Mouse (Mus musculus): Measurements from ENCODE around the gene Wasf3.
"Not testable (repeated sequence)": the region's sequence is repeated elsewhere in the genome, so short reads cannot be mapped to it uniquely, and the experiment has no call there.

Gene Wasf3

GRCm38 (mm10) chr5:146451592-146452254 is 66.9 kb downstream of the Wasf3 start:
- no peak for DNase-seq

DNA sequence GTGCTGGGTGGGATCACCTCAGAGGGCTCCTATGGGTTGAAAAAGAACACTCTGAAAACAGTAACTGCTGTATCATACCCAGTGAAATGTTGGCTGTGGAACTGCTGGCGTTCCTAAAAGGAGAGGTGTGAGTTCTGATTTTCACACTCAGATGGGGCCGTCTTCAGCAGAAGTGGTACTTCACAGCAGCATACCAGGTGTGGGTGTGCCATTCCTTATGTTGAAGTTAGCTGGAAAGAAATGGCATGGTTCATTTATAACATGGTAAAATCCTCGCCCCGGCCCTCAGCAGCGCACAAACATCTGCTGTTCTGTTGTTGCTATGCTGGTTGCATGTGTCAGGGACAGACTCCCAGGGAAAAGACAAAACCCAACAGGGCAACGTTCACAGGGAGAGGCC is 68.8 kb downstream of the Wasf3 start:
- no peak for DNase-seq

DNA sequence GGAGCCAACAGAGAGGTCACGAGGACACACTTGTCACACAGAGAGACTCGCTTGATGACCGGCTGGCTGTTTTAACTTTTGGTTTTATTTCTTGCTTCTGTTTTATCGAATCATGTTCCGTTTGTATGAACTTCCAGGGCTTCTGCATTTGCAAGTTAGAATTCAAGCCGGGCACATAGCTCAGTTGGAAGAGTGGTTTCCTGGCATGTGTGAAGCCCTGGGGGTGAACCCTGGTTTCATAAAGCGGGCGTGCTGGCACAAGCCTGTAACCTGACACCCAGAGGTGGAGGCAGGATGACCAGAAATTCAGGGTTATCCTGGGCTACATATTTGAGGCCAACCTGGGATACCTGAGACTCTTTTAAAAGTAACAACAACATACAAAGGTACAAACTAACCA is 76.8 kb downstream of the Wasf3 start:
- DNase-seq: no peak

DNA sequence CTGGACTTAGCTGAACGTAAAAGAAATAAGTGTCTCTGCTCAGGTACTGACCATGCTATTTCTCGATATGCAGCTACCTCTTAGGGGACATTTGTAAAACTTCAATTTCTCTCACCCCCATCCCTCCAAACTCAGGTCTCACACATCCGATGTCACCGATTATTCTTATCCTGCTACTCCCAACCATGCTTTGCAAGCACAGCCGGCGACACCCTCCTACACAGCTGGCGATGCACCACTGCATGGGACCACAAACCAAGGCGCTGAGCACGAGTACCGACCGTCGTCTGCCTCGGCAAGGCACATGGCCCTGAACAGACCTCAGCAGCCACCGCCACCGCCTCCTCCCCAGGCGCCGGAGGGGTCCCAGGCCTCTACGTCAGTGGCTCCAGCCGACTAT is 81.9 kb downstream of the Wasf3 start:
- DNase-seq: no peak

GRCm38 (mm10) chr5:146468311-146468710 is 83.5 kb downstream of the Wasf3 start:
- DNase-seq: no peak

DNA sequence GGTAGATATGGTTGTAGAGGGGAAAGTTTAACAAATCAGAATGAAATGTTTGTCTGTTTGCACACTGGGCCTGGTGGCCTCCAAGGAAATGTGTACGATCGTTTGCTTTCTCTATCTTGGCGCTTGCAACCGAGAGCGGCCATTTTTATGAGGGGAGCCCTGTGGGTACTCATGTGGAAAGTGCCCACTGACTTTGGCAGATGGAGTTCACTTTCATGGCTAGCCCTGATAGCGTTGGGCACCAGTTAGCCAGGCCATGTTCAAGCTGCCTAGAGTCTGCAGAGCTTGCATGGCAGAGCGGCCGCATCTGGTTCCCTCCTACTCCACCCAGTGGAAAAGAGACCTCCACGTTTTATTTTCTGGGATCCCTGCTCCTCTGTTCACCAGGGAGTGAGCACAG is 86.0 kb downstream of the Wasf3 start:
- DNase-seq: no peak

DNA sequence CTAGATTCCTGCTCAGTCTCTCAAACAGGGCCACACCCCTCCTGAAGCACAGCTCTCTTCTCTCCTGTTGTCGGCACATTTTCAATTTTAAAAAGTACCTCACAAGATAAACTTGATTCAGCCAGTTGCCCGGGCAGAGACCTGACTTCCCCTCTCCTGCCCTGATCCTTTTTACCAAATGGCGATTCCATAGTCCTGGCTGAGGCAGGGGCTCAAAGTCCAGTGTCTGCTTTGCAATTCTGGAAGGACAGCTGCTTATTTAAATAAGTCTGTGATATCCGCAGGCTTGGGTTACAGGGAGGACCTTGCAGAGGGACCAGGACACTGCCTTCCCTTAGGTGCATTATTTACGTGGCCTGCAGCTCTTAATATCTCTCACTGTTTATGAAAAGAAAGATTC is 86.5 kb downstream of the Wasf3 start:
- no peak for DNase-seq

DNA sequence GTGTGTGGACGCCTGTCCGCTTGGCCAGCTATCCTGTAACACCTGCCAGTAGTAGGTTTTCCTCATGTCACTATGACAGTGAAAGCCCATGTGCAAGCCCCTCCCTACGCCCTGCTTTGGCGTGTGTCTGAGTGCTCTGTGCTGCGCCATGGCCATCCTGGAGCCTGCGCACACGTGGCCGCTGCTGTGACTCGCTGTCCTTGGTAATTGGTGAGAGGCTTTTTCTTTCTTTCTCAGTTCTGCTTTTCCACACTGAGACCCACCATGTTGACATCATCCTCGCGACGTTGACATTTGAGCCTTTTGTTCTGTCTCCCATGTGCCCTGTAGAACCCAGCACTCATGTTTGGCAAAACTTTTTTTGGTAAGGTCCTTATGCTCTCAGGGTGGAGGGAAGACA is 87.0 kb downstream of the Wasf3 start:
- DNase-seq: no peak

GRCm38 (mm10) chr5:146479564-146479963 is 94.8 kb downstream of the Wasf3 start:
- DNase-seq: peak; percentile 42

- not testable (repeated sequence) for DNase-seq
These were observed 96.9 kb downstream of the Wasf3 start, which contains the start of gene Gm6408 for GRCm38 (mm10) chr5:146481665-146482064. Gene Gm6408, plus strand, starts transcription at chr5:146481965.

DNA sequence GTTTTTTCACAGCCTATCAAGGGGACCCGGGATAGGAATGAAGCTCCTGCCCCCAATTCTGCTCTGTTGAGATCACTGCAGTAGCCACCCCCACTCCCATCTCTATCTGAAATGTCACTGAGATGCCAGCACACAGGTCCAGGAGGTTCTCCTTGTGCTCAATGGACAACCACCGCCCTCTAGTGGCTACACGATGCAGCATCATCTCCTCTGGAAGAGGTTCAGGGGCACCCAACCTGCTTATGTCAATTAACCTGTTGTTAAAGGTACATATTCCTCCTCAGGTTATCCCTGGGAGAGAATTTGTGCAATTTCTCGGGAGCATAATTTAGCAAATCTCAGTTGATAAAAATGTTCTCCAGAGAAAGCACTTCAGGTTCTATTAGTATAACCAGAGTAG is 104.2 kb downstream of the Wasf3 start:
- peak; percentile 14 for DNase-seq

DNA sequence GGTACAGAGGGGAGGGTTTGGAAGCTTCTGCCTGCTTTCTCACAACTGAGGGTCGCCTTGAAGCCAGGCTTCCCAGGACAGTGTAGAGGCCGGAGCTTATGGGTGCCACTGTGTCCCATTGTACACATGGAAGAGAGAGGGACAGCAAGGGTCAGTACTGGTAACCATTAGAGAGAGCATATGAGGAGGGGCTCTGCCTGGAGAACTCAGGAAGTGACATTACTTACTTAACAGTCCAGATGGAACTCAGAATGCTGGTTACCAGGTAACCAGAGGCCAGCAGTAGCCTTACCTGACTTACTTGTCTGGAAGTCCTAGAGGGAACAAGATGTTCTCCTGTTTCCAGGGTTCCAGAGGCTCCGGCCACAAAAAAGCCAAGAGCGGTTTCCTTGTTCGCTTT is 106.3 kb downstream of the Wasf3 start, which contains the start of gene Gm6370:
Gm6370 (plus strand) TSS at position 301 of the 400 bp plus-strand sequence.
- DNase-seq: not testable (repeated sequence)

GRCm38 (mm10) chr5:146502099-146502498 is 117.3 kb downstream of the Wasf3 start, which contains the start of gene 4930449I24Rik:
Gene 4930449I24Rik, plus strand, starts transcription at chr5:146502399.
- DNase-seq: not testable (repeated sequence)

- DNase-seq: not testable (repeated sequence)
These were observed 129.0 kb downstream of the Wasf3 start, which contains the start of gene Gm3402 for GRCm38 (mm10) chr5:146513823-146514222. Gene Gm3402, plus strand, starts transcription at chr5:146514123.

All from cerebellum, adult 11-12 months (tissue).